Mouse (Mus musculus): ENCODE results near the gene Camsap2. TPM values are rescaled to one million over a fixed set of nuclear protein-coding genes. Genes with fewer than 3 reads are reported as not detected.
A peak's percentile ranks its signal among the peaks of the same experiment; 100 is the strongest.

Camsap2 gene
- polyA plus RNA-seq, 1 experiment, result 2.4 TPM

DNA sequence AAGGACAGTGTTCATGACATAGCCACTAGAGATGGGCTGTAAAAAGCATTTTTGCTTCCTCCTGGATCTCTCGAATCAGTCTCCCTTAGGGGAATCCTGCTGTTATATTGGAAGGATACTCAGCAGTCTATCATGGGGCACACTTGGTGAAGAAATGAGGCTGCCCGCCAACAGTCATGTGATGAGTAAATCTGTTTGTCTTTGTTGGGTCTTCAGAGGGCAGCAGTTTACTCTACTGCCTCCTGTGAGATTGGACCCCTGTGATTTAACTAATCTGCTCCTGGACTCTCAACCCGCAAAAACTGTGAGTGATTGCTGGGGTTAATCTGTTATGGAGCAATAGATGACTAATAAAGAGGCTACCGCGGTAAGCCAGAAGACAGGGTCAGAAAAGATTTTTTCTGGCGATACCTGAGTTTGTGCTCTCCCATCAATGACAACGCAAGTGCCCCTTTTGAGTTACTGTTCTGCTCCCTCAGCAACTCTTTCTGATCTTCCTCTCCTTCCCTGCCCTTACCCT is 13.0 kb upstream of the Camsap2 start:
- H3K27ac ChIP-seq (ENCODE audit: insufficient read depth, low read depth, low read length), result no peak overlapping the region
- H3K4me1 ChIP-seq (ENCODE audit: control insufficient read depth, insufficient read depth, insufficient read length, low read length), result no peaks in the 10 kb centered on the region
- H3K4me3 ChIP-seq (ENCODE audit: low read depth, low read length), result no peak overlapping the region
- no peaks in the 10 kb centered on the region for H3K36me3 ChIP-seq (ENCODE audit: control insufficient read depth, insufficient read depth, low read length)
- no peak for TF ChIP-seq CTCF (IDR thresholded peaks at IDR 0.05; ENCODE audit: extremely low read depth, insufficient read length, insufficient replicate concordance, low read depth, low read length)
- no peak for TF ChIP-seq POLR2A (IDR thresholded peaks at IDR 0.05; ENCODE audit: low read depth, low read length)
- WGBS, result 29% methylated on average over 7 of the region's 7 CpGs
- peaks cover 33% of the 10 kb centered on the region for H3K27me3 ChIP-seq (ENCODE audit: control insufficient read depth, insufficient read depth, low read length)

- no peaks in the 10 kb centered on the region for H3K36me3 ChIP-seq (ENCODE audit: control insufficient read depth, insufficient read depth, low read length)
- H3K4me1 ChIP-seq (ENCODE audit: control insufficient read depth, insufficient read depth, insufficient read length, low read length), result no peaks in the 10 kb centered on the region
- H3K27ac ChIP-seq (ENCODE audit: insufficient read depth, low read depth, low read length), result no peak overlapping the region
- no peak for TF ChIP-seq CTCF (IDR thresholded peaks at IDR 0.05; ENCODE audit: extremely low read depth, insufficient read length, insufficient replicate concordance, low read depth, low read length)
- TF ChIP-seq POLR2A (IDR thresholded peaks at IDR 0.05; ENCODE audit: low read depth, low read length), result no peak
- peaks cover 29% of the 10 kb centered on the region for H3K27me3 ChIP-seq (ENCODE audit: control insufficient read depth, insufficient read depth, low read length)
- 78% methylated on average over 4 of the region's 4 CpGs for WGBS
- no peak overlapping the region for H3K4me3 ChIP-seq (ENCODE audit: low read depth, low read length)
Measured at GRCm38 (mm10) chr1:136355651-136356050, 9.7 kb upstream of the Camsap2 start.

GRCm38 (mm10) chr1:136350699-136351200 is 4.8 kb upstream of the Camsap2 start:
- H3K27ac ChIP-seq (ENCODE audit: insufficient read depth, low read depth, low read length), result no peak overlapping the region
- peaks cover 28% of the 10 kb centered on the region for H3K27me3 ChIP-seq (ENCODE audit: control insufficient read depth, insufficient read depth, low read length)
- no peak for TF ChIP-seq POLR2A (IDR thresholded peaks at IDR 0.05; ENCODE audit: low read depth, low read length)
- no peak for TF ChIP-seq CTCF (IDR thresholded peaks at IDR 0.05; ENCODE audit: extremely low read depth, insufficient read length, insufficient replicate concordance, low read depth, low read length)
- H3K4me1 ChIP-seq (ENCODE audit: control insufficient read depth, insufficient read depth, insufficient read length, low read length), result 0 out of 2 replicates have a peak, but pooled peaks cover 2% of the 10 kb centered on the region
- 35% methylated on average over 3 of the region's 3 CpGs for WGBS
- no peaks in the 10 kb centered on the region for H3K36me3 ChIP-seq (ENCODE audit: control insufficient read depth, insufficient read depth, low read length)
- no peak overlapping the region for H3K4me3 ChIP-seq (ENCODE audit: low read depth, low read length)

GRCm38 (mm10) chr1:136348137-136348536 is 2.2 kb upstream of the Camsap2 start:
- no peak overlapping the region for H3K27ac ChIP-seq (ENCODE audit: insufficient read depth, low read depth, low read length)
- 88% methylated on average over 5 of the region's 5 CpGs for WGBS
- H3K27me3 ChIP-seq (ENCODE audit: control insufficient read depth, insufficient read depth, low read length), result peaks cover 34% of the 10 kb centered on the region
- no peaks in the 10 kb centered on the region for H3K36me3 ChIP-seq (ENCODE audit: control insufficient read depth, insufficient read depth, low read length)
- H3K4me1 ChIP-seq (ENCODE audit: control insufficient read depth, insufficient read depth, insufficient read length, low read length), result peaks cover 6% of the 10 kb centered on the region; the same call in 1 of the 2 replicates
- TF ChIP-seq CTCF (IDR thresholded peaks at IDR 0.05; ENCODE audit: extremely low read depth, insufficient read length, insufficient replicate concordance, low read depth, low read length) (no peak), POLR2A (IDR thresholded peaks at IDR 0.05; ENCODE audit: low read depth, low read length) (no peak)
- no peak overlapping the region for H3K4me3 ChIP-seq (ENCODE audit: low read depth, low read length)

GRCm38 (mm10) chr1:136347140-136347539 is 1.2 kb upstream of the Camsap2 start:
- Histone ChIP-seq H3K36me3 (ENCODE audit: control insufficient read depth, insufficient read depth, low read length) (no peaks in the 10 kb centered on the region), H3K4me1 (ENCODE audit: control insufficient read depth, insufficient read depth, insufficient read length, low read length) (peaks cover 6% of the 10 kb centered on the region; the same call in 1 of the 2 replicates), H3K4me3 (ENCODE audit: low read depth, low read length) (no peak overlapping the region), H3K27me3 (ENCODE audit: control insufficient read depth, insufficient read depth, low read length) (peaks cover 32% of the 10 kb centered on the region), H3K27ac (ENCODE audit: insufficient read depth, low read depth, low read length) (no peak overlapping the region)
- 49% methylated on average over 4 of the region's 4 CpGs for WGBS
- TF ChIP-seq CTCF (IDR thresholded peaks at IDR 0.05; ENCODE audit: extremely low read depth, insufficient read length, insufficient replicate concordance, low read depth, low read length), result no peak
- TF ChIP-seq POLR2A (IDR thresholded peaks at IDR 0.05; ENCODE audit: low read depth, low read length), result no peak

DNA sequence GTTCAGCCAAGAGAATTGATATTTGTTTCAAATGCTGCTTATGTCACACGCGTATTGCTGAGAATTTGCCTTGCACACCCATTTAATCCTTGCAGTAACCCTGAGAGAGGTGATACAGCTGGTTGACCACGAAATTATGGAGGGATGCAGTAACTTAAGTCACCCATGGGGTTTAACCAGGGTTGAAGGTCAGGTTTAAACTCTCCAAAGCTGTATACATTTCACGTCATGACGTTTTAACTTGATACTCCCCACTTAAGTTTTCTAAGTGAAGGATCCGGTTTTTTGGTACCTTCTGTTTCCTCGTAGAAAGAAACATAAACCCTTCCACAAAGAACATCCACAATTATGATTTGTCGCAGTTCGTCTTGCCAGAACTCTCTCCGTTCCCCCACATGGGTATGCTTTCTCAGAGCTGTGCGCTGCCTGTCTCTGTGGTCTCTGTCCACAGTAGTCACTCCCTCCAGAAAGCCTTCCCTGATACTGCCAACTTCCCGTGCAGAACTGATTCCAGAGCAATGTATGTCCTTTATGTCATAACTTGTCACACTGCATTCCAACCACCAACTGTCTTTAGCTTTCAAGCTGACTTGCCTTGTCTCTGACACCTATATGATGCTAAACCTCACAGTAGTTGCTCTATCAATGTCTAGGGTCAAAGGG is 600 bp upstream of the Camsap2 start:
- WGBS, result 11% methylated on average over 12 of the region's 12 CpGs
- no peak overlapping the region for H3K27ac ChIP-seq (ENCODE audit: insufficient read depth, low read depth, low read length)
- peaks cover 34% of the 10 kb centered on the region for H3K27me3 ChIP-seq (ENCODE audit: control insufficient read depth, insufficient read depth, low read length)

GRCm38 (mm10) chr1:136344768-136345453 is 993 bp downstream of the Camsap2 start:
- peaks cover 6% of the 10 kb centered on the region; the same call in 1 of the 2 replicates for H3K4me1 ChIP-seq (ENCODE audit: control insufficient read depth, insufficient read depth, insufficient read length, low read length)
- TF ChIP-seq CTCF (IDR thresholded peaks at IDR 0.05; ENCODE audit: extremely low read depth, insufficient read length, insufficient replicate concordance, low read depth, low read length), result no peak; the same call in 1 of the 2 replicates
- TF ChIP-seq POLR2A (IDR thresholded peaks at IDR 0.05; ENCODE audit: low read depth, low read length), result peak; percentile 13; the same call in 1 of the 2 replicates
- H3K27me3 ChIP-seq (ENCODE audit: control insufficient read depth, insufficient read depth, low read length), result peaks cover 27% of the 10 kb centered on the region
- H3K27ac ChIP-seq (ENCODE audit: insufficient read depth, low read depth, low read length), result no peak overlapping the region
- no peaks in the 10 kb centered on the region for H3K36me3 ChIP-seq (ENCODE audit: control insufficient read depth, insufficient read depth, low read length)
- WGBS, result 7% methylated on average over 22 of the region's 22 CpGs
- H3K4me3 ChIP-seq (ENCODE audit: low read depth, low read length), result peak overlapping the region; percentile 90

More for the DNA sequence above, 600 bp upstream of the Camsap2 start:
- peaks cover 6% of the 10 kb centered on the region; the same call in 1 of the 2 replicates for H3K4me1 ChIP-seq (ENCODE audit: control insufficient read depth, insufficient read depth, insufficient read length, low read length)
- TF ChIP-seq CTCF (IDR thresholded peaks at IDR 0.05; ENCODE audit: extremely low read depth, insufficient read length, insufficient replicate concordance, low read depth, low read length) (no peak), POLR2A (IDR thresholded peaks at IDR 0.05; ENCODE audit: low read depth, low read length) (no peak)
- H3K4me3 ChIP-seq (ENCODE audit: low read depth, low read length), result peak overlapping the region; percentile 90
- no peaks in the 10 kb centered on the region for H3K36me3 ChIP-seq (ENCODE audit: control insufficient read depth, insufficient read depth, low read length)

Data from small intestine, adult 2 months (tissue).